Mouse (Mus musculus) cerebellum, adult 9-11 months (tissue): ENCODE data around the gene Ptprf.

Experiments used
- DNase-seq: peaks from one replicate; pipeline ENCODE4 v3.0.0; 2022

The Ptprf gene

DNA sequence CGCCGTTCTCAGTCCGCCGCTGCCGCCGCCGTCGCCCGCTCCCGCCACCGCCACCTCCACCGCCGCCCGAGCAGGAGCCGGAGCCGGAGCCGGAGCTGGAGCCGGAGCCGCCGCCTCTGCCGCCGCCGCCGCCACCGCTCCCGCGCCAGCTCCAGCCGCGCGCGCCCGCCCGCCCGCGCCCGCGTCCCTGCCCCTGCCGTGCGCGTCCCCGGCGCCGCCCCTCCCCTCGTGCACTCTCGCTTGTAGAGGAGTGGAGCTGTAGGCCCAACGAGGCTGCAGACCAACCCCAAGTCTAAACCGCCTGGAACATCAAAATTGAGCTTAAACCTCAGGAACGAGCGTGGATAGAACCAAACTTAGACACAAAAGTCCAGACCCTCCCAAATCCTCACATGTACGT, at the start of gene Ptprf:
Gene Ptprf (minus strand): TSS at position 175 of the 400 bp plus-strand sequence.
- peak; percentile 60 for DNase-seq

DNA sequence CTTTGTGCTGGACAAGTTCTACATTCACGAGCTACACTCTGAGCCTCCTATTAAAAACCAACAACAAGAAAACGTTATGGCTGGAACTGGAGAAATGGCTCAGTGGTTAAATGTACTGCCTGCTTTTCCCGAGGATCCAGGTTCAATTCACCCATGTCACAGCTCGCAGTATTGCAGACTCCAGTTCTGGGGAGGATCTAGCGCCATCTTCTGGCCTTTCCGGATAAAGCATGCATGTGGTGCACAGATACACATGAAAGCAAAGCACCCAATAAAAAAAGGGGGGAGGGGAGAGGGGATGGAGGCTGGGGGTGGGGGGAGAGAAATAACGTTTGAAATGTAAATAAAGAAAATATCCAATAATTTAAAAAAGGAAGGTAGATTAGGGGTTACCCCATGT, 45.5 kb upstream of the Ptprf start:
- peak; percentile 7 for DNase-seq

DNA sequence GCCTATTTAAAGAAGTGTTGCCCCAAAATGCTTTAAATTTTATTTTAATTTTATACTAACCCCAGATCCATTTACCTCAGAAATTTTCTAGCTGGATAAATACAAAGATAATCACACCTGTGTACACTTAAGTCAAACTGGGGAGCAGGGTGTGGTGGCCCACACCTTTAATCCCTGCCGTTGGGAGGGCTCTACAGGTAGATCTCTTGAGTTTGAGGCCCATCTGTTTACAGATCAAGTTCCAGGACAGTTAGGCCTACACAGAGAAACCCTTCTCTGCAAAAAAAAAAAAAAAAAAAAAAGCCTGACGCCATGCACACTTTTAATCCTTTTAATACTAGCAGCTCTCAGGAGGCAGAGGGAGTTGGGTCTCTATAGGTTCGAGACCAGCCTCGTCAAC, 44.8 kb upstream of the Ptprf start:
- no peak for DNase-seq

DNA sequence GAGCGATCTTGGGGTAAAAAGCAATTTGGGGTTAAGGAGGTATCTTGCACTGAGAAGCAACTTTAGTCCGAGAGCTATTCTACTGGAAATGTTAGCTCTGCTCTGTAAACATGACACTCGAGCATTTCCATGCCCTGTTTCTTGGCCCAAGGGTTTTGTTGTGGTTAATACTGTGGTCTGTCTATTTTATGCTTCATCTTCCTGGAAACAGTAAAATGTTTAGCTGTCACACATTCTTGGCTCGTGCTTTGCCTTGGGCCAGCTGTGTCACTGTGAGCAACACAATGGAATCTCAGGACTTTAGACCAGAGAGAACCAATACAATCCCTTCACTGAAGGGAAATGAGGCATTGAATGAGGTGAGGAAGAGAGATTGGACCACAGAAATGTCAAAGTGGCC, 40.6 kb upstream of the Ptprf start:
- no peak for DNase-seq

DNA sequence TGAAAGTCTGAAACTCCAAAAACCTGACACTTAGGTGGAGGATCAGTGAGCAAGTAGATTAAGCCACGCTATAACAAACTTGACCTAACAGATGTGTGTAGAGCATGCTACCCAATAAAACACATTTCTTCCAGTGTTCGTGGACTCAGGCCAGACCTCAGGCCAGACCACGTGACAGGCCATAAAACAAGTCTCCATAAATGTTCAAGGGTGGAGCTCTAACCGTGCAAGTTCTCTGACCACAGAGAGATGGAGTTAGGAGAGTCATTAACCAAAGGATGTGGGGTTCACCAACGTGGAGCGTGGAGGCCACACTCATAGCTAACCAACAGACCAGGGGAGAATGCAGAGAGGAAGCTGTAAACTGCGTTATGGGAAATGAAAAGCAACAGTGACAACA, 35.3 kb upstream of the Ptprf start:
- DNase-seq: no peak

DNA sequence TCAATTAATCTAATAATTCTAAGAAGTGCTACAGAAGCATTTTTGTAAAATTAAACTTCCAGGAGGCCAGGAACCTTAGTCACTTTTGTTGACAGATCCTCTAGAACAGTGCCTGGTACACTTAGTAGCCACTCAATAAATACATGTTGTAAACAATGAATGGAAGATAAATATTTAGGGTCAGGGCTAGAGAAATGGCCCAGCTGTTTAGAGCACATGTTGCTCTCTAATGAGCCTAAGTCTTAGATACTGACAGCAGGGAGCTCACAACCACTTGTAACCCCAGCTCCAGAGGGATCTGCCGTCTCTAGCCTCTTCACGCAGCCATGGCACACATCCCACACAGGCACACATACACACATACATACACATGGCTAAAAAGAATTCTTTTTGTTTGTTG, 29.4 kb upstream of the Ptprf start:
- DNase-seq: no peak

DNA sequence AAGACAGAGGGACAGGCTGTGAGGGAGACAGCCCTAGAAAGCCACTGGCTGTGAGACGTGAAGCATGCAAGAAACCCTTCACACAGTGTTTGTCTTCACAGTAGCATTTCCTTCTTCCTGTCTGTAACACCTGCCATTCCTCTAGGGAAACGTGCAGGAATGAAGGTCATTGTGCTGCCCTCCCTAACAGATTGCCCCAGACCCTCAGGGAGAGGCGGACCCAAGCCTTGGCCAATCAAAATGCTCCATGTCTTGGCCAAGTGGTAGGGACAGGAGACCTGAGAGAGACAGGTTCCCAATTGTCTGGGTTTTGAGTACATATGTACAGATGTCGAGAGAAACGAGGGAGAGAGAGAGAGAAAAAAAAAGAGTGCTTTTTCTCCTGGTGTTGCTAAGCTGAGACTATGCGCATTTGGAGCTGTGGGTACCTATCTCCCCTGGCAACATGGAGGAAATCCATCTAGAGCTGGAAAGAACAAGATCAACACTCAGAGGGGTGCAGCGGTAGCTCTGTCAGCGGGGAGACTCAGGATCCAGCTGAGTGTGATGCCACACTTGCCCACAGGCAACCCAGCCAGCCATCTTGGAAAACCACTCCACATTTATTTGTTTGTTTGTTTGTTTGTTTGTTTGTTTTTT, 28.6 kb upstream of the Ptprf start:
- no peak for DNase-seq

DNA sequence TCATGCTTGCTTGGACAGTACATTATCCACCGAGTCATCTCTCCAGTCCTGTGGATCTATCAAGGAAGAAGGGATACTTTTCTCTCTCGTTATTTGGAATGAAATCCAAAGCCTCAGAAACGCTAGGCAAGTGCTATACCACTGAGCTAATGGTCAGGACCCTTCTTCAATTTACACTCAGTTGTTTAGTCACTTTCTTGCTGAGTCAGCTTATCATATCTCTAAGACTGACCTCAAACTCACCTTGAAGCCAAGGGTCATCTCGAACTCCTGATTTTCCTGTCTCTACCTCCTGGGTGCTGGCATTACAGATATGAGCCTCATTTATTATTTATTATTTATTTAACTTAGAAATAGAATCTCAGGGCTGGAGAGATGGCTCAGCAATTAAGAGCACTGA, 25.5 kb upstream of the Ptprf start:
- no peak for DNase-seq

DNA sequence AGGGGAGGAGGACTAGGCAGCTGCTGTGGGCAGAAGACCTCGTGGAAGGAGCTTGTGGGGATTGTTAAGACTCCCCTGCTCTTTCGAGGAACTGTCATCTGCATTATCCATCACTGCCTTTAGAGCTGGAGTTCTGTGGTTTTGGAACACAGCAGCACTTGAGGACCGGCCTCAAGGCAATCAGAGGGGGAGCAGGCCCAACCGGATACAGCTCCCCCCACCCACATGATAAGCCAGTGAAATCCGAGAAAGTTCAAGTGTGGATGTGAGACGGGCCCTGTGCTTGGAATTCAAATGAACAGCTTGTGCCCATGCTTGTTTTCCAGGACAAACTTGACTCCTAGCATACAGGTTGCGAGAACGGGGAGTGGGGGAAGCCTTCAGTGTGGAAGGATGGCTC, 24.1 kb upstream of the Ptprf start:
- no peak for DNase-seq

DNA sequence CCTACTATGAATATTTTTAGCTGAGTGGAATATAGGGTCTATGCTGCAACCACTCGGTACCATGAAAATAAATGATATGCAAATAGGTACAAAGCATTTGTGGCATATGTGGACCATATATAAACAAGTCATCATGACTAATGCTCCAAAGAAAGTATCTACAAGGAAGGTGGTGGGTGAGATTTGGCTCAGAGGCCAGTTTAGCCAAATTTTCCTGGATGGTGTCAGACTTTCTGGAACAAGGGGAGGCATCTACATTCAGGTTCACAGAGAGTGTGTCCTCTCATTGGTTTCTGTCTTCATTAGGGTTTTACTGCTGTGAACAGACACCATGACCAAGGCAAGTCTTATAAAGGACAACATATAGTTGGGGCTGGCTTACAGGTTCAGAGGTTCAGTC, 19.3 kb upstream of the Ptprf start:
- no peak for DNase-seq

DNA sequence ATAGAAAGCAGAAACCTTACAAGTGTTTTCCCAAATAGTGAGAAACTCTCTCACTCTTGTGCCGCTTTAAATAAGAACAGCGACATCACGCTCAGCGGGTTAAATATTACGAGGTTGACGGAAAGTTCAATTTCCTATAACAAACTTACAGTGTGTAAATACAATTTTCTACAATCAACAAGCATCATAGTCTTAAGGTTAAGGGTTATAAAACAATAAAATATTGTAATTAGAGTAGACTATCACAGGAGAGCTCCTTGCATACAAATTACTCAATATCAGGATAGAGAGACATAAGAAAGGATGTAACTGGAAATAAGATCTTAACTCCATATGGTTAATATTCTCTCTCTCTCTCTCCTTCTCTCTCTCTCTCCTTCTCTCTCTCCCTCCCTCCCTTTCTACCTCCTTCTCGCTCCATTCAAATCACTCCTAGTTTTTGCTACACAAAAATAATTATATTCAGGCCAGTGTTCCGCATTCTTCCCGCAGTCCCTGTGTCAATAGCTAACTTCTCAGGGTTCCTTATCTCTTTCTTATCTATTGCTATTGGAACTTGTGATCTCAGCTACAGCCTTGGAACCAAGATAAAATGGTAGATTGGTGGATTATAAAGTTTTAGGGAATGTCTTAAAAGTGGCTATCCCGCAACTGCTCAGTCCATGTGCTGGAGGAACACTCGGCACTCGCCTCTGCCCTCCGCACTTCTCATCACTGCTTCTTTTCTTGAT, 16.5 kb upstream of the Ptprf start:
- no peak for DNase-seq

DNA sequence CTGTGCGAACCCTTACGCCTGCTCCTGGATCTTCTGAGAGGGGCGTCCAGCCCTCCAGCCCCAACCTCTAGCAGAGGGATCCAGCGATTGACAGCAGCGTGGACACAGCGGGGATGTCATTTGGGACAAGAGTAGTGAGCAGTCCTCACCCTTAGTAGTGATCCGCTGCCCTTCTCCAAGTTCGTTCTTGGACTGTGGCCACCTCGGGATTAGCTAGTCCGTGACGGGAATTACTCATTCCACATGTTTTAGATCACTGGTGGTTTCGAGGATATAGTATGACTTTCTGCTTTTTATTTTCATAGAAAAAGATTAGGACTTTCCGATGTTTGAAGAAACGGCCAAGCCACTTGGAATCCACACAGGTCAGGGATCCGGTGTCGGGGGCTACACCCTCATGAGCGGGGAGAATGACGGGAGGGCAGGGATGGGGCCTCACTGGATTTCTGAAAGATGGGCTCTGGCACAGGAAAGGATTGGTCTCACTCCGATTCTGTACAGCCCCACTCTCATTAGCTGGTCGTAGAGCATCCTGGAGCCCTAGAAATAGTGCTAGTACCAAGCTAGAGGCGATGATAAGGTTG, 15.0 kb upstream of the Ptprf start:
- no peak for DNase-seq

DNA sequence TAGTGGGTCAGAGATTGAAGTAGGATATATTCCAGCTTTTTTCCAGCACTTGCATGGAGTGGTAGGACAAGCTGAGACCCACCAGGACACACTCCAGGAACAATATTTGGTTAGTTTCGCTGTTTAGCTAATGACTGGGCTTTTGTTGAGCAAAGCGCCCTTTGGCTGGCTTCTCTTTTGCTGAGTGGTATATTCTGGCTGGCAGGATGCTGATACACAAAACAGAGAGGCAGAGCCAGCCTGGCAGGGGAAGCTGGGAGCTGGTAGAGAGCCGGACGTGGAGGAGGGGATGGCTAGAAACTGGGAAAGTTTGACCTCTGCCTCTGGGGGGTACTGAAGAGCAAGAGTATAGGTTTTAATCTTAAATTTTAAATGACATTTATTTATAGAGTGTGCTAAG, 13.8 kb upstream of the Ptprf start:
- DNase-seq: no peak

DNA sequence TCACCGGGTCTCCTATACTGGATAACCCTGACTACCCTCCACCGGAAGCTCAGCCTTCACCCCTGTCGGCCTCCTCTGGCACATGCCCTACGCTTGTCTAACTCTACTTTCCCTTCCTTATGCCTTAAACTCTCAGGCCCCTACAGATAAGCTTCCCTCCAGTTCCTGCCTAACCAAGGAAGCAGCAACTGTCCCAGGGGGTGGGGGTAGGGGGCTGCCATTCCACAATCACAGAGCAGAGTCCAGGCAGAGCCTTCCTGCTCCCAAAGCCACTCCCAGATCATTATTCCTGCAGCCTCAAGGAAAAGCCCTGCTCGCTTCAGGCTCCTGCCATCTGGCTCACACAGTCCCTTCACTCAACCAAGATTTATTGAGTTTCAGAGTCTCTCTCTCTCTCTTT, 6.6 kb upstream of the Ptprf start:
- no peak for DNase-seq

DNA sequence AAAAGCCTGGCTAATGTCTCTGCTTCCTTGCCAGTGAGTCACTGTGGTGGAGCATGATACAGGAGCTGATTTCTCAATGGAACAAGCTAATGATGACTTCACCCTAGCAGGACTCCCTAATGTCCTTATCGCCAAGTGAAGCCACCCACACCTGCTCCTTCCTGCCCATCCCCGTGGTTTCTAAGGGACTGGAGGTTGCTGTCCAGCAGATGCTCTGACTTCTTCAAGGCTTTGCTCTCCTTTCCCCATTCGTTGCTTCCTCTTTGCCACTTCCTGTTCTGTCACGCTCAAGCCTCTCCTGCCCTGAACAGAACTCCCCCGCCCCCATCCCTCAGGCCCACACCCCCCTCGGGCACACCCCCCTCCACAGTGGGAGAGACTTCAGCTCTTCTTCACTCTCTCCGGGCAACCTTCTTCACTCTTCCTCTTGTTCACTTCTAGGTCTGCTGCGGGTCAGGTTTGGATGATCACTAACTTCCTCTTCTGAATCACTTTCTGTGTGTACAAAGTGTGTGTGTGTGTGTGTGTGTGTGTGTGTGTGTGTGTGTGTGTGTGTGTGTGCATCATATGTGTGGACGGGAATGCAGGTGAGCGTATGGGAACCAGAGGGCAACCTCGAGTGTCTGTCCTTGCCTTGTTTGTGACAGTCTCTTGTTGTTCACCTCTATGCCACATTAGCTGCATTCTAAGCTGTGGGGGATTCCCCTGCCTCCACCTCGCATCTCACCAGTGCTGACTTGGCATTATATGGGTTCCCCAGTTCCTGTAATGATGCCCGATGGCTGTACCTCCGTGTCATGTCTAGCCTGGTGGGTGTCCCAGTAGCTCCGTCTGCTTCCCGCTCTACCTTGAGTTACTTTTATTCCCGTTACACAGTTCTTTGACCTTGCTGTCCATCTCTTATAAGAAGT, 4.7 kb upstream of the Ptprf start:
- no peak for DNase-seq

DNA sequence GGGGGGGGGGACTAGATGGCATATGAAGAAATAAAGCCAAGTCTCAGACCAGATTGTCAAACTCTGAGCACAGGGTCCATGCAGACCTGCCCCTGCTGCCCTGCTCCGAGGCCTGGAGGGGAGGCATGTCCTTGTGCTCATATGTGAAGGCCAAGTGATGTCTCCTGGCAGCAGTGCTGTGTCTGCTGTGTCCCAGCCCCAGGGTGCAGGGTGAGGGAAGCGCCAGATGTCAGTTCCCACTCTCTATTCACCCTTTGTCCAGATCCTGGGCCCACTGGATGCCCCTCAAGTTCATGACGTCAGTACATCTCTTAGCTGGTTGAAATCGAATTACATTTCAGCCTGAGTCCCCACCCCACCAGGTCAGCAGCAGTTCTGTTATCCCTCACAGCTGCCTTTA, 3.6 kb upstream of the Ptprf start:
- DNase-seq: no peak

DNA sequence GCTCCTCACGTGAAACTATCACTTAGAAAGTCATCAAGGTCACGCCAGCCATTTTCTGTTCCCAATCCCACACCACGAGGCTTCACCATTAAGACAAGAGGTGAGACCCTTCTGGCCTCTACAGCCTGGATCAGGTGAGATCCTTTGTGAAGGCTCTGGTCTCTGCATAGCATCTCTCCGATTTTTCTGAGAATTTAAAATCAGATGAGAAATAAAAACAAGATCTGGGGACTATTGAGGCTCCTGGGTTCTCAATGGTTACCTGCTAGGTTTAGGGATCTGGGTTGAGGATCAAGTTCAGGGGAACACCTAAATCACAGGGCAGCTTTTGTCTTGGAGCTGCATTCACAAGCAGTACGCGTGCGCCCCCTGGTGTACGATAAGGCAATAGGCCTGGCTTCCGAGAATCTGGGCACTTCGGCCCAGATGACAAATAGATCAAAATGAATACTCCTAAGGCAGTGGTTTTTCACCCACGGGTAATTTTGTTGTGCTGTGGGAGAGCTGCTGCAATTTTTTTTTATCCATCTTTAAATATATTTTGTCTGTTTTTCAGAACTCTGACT, 1.6 kb upstream of the Ptprf start:
- peak; percentile 70 for DNase-seq

DNA sequence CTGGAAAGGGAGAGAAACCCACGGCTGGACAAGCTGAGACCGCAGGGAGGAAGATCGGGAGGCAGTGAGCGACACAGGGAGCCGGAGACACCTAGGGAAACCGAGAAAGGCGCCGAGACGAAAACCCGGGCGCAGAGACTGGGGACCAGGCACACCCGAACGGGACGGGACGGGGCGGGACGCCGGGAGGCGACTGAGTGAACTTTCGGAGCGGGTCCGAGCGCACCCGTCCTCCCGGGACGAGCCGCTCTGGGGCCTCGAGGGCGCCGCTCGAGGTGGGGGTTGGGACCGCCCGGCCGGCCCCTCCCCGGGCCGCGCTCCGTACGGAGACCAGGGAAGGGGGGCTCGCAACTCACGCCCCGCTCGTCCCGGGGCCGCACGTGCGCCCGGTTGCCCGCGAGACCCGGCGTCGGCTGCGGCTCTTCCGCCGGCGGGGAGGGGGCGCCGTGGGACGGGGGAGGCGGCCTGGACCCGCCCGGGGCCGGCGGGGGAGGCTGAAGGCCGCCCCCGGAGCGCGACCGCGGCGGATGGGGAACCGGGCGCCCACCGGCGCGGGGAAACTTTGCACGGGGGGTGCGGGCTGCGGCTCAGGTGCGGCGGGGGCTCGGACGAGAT, 682 bp downstream of the Ptprf start:
- no peak for DNase-seq

DNA sequence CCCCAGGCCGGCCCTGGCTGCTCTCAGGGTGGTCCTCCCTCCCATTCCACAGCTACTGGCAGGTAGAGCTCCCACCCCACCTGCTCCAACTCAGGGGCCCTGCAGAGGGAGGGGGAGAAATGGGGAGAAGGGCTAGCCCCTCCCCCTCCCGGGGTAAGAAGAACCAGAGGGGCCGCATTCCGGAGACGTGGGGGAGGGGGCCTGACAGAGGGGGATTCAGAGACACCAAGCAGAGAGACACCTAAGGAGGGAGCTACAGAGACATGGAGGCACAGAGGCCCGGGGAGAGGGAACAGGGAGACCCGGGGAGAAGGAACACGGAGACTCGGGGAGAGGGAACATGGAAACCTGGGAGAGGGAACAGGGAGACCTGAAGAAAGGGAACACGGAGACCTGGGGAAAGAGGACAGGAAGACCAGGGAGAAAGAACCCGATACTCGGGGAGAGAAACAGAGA, 1.2 kb downstream of the Ptprf start:
- no peak for DNase-seq

DNA sequence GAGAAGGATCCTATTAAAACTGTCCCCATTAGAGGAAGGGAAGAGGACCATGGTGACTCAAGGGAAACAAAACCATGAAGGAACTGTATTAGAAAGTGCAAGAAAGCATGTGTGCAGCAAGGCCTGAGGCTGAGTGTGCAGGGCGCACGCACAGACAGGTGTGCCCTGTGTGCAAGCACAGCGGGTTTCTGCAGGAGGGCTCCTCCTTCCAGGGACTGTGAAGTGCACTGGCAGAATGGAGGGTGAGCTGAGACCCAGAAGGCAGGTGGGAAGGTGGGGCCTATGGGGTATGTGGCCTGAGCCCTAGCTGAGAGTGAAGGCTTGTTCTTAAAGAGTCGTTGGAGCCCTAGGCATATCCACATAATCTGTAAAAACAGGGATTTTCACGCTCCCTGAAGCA, 1.9 kb downstream of the Ptprf start:
- DNase-seq: no peak

DNA sequence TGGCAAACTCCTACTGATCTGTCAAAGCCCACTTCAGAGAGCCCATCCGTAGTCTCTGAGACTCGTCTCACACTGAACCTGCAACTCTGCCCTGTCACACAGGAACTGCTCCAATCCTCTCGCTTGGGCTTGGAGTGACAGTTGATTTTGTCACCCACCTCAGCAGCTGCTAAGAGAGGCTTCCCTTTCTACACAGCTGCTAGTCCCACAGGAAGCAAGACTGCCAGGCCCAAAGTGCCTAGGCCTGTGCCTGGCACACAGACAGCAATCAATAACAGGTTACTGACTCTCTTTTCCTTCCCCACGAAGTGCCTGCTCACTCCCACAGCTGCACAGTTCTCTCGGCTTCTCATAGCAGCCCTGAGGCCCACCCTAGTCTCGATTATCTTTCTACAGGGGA, 2.7 kb downstream of the Ptprf start:
- DNase-seq: no peak

DNA sequence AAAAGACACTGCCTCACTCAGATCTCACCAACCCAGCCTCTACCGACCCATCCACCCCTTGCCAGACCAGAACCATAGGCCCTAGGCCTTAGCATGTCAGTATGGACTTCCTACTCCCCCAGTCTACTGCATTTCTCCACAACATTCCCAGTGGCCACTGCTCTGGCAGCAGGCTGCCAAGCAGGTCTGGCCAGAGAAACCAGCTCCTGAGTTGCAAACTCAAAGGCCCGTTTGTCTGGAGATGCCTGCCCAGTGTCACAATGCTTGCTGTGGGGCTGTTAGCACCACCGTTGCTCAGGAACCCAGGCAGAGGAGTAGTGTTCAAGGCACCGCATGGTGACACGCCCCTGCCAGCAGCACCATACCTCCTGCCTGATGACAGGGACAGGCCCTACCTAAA, 5.0 kb downstream of the Ptprf start:
- DNase-seq: no peak

DNA sequence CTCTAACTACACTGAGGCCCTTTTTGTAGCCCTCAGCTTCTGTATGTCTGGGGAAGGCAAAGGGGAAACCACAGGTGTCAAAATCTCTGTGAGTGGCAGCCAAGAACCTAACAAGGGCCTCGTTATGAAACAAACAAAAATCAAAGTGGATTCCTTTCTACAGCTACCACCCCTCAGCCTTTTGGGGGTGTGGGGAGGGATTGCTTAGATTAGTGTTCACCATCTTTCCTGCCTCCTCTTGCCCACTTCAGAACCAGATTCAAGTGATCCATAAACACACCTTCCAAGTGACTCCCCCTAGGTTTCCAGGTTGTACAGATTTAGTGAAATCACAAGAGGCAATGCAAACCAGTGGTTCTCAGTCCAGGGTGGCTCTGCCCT, 9.0 kb downstream of the Ptprf start:
- no peak for DNase-seq
